Mouse (Mus musculus) right cerebral cortex, postnatal 10 days (tissue): ENCODE results near the gene Elf1.
"Not testable (repeated sequence)": the region's sequence is repeated elsewhere in the genome, so short reads cannot be mapped to it uniquely, and the experiment has no call there.

Source experiments
- DNase-seq, 2 experiments: peaks; one replicate each; pipeline ENCODE4 v3.0.0; 2021; ENCODE audit warnings: low spot score in 2 of 2

Elf1 gene

GRCm38 (mm10) chr14:79480624-79481338, at the start of gene Elf1:
Gene Elf1, plus strand, starts transcription at chr14:79481194.
- DNase-seq = peak; percentile 96 to 97

GRCm38 (mm10) chr14:79434068-79434467, 46.9 kb upstream of the Elf1 start:
- DNase-seq = no peak

- no peak for DNase-seq
Measured at GRCm38 (mm10) chr14:79440655-79441054, 40.3 kb upstream of the Elf1 start.

- no peak for DNase-seq
Measured at GRCm38 (mm10) chr14:79441441-79441840, 39.6 kb upstream of the Elf1 start.

GRCm38 (mm10) chr14:79444601-79445000, 36.4 kb upstream of the Elf1 start:
- no peak for DNase-seq

- peak; percentile 52 to 79 for DNase-seq
Measured at GRCm38 (mm10) chr14:79445055-79445620, 35.9 kb upstream of the Elf1 start.

GRCm38 (mm10) chr14:79451681-79452590, 29.1 kb upstream of the Elf1 start, which contains the start of gene Kbtbd6:
Gene Kbtbd6, plus strand, starts transcription at chr14:79451835.
- DNase-seq = peak; percentile 87 to 89

GRCm38 (mm10) chr14:79452591-79452934, 28.4 kb upstream of the Elf1 start:
- DNase-seq = not testable (repeated sequence)

- DNase-seq = no peak
Measured at GRCm38 (mm10) chr14:79460401-79460800, 20.6 kb upstream of the Elf1 start.

- DNase-seq = peak in 1 of 2 experiments; percentile 11
Measured at GRCm38 (mm10) chr14:79460988-79461387, 20.0 kb upstream of the Elf1 start.

- DNase-seq = no peak
Measured at GRCm38 (mm10) chr14:79465623-79466022, 15.4 kb upstream of the Elf1 start.

- DNase-seq = peak; percentile 67 to 81
Measured at GRCm38 (mm10) chr14:79467621-79468020, 13.4 kb upstream of the Elf1 start.

- DNase-seq = no peak
Measured at GRCm38 (mm10) chr14:79473384-79473783, 7.6 kb upstream of the Elf1 start.

- DNase-seq = peak; percentile 95 to 96
Measured at GRCm38 (mm10) chr14:79481339-79482151, 551 bp downstream of the Elf1 start, which contains the start of gene Wbp4. Gene Wbp4, minus strand, starts transcription at chr14:79481520.

- DNase-seq = peak in 1 of 2 experiments; percentile 61
Measured at GRCm38 (mm10) chr14:79482251-79482661, 1.3 kb downstream of the Elf1 start.

GRCm38 (mm10) chr14:79482747-79483355, 1.9 kb downstream of the Elf1 start:
- DNase-seq = no peak

GRCm38 (mm10) chr14:79483611-79484120, 2.7 kb downstream of the Elf1 start:
- no peak for DNase-seq

GRCm38 (mm10) chr14:79486617-79486992, 5.6 kb downstream of the Elf1 start:
- no peak for DNase-seq

- peak; percentile 52 to 53 for DNase-seq
Measured at GRCm38 (mm10) chr14:79486993-79487731, 6.2 kb downstream of the Elf1 start.

GRCm38 (mm10) chr14:79488531-79488930, 7.5 kb downstream of the Elf1 start:
- DNase-seq = no peak
